Mouse (Mus musculus): ENCODE measurements around the gene Cftr.

The Cftr gene

DNA sequence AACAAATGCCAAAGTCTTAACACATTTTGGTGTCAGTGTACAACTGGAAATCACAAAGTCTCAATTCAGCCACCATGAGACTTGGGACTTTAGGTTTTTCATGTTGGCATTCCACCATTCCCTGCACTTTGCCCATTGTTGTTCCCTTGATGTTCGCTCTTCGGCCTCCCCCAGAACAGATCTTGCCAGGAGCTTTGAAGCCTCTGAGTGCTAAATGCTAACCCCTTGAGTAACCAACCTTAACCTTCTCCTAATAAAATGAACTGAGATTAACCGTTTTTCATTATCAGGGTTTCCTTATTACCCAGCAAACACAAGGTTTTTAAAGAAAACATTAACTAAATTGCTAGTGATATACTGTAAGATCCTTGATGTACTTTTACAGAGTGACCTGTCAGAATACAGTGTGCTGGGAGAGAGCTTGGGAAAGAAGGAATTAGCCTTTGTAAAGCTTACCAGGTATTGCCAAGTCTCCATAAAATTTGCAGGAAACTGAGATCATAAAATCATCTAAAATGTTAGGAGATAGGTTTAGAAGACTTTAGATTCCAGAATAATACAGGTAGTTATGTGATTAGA is 144.0 kb downstream of the Cftr start:
- no peak for DNase-seq (ENCODE audit: low spot score)

DNA sequence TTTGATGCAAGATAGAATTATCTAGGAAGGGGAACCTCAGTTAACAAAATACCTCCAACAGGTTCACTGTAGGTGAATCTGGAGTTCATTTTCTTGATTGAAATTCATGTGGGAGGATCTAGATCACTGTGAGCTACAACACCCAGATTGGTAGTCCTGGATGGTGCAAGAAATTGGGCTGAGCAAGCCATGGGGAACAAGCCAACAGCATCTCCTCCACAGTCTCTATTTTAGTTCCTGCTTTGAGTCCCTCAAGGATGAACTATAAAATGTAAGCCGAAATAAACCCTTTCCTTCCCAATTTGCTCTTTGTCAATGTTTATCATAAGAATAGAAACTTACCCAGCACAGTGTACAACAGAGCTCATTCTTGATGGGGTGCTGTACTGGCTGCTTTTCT is 152.5 kb downstream of the Cftr start:
- no peak for DNase-seq (ENCODE audit: low spot score)

DNA sequence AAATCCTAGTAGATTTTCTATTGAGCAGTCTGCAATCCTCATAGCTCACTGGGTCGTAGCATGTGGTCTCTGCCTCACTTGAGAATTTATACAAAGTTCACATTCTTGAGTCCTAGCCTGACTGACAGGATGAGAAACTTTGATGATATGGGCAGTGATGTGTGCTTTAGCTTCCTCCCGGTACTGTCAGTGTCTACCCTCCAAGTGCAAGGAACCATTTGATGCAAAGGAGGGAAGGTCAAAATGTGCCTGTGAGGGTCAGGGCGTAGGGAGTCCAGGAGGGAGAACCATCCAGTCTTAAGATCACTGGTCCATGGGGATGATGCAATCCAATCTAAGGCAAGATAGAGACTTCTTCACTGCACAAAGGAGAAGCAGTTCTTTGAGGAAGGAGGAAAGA is 164.9 kb downstream of the Cftr start:
- no peak for DNase-seq (ENCODE audit: low spot score)

DNA sequence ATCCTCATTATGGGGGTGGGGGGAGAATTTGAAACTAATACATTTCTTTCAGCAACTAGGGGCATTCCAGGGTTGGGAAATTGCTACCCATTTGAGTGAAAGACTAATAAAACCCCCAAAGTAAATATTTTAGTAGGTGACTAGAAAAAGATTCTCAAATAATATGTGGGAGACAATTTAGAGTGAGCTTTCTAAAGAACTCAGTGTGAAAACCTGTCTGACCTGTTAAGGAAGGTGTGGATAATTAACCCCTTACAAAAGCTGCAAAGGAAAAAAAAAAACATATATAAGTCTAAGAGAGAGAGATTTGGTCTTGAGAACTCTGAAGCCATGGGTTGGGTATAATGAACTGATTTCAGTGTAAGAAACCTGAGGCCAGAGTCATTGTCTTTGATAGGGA is 167.8 kb downstream of the Cftr start:
- DNase-seq (ENCODE audit: low spot score) = no peak

GRCm38 (mm10) chr6:18344272-18344671 is 173.8 kb downstream of the Cftr start:
- no peak for DNase-seq (ENCODE audit: low spot score)

GRCm38 (mm10) chr6:18349153-18349858 is 178.8 kb downstream of the Cftr start:
- no peak for DNase-seq (ENCODE audit: low spot score)

DNA sequence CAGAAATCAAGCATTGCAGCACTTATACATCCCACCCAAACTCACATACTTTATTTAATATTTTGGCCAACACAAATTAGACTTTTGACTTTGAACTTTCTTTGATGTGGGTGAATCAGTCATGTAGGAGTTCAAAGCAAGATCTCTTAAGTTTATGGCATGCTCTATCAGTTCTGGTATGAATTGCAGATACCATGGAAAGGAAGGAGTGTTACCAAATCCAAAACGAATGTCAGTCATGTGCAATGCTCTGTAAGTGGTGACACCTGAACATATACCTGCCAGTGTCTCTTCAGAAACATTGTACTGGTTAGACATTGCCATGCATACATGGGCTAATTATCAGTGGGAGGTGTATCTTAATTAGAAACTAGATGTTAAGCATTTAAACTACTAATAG is 189.7 kb downstream of the Cftr start:
- DNase-seq (ENCODE audit: low spot score) = no peak

DNA sequence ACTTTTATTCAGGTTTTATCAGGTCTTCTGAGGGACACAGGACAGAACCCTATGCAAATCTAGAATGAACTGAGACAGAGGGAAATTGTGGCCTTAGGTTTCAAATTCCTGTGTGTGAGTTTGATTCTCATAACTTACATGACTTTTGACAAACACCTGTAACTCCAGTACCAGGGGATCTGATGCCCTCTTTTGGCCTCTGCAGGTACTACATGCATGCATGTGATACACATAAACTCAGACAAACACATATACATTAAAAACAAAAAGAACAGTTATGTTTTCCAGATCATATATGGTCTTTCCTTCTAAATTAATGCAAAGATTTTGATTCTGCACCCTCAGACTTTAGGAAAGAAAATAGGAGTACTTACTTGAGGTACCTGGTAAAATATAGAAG is 190.5 kb downstream of the Cftr start:
- DNase-seq (ENCODE audit: low spot score) = no peak

- DNase-seq (ENCODE audit: low spot score) = no peak
These were observed 191.7 kb downstream of the Cftr start for GRCm38 (mm10) chr6:18362232-18362631.

DNA sequence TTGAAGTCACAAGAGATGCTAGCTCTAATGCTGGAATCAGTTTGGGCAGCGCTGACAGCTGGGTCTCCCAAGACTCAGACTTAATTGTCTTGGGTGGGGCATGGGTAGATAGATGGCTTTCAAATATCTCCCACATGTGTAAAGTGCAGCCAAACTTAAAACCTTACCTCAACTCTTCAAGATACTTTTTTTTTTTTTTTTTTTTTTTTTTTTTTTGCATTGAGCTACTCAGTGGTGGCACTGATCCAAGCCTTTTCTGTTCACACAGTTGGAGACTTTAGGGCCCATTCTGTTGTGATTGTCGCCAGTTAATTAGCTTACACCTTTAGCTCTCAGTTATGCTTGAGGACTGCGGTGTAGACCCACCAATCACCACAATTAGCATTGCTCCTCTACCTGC is 198.6 kb downstream of the Cftr start:
- no peak for DNase-seq (ENCODE audit: low spot score)

- no peak for DNase-seq (ENCODE audit: low spot score)
These were observed 199.2 kb downstream of the Cftr start for GRCm38 (mm10) chr6:18369723-18370122.

All from urinary bladder, postnatal 25 days (tissue).